Mouse (Mus musculus) cerebellum, postnatal 36 days (tissue): ENCODE measurements around the gene BC051142.

Source experiments
- DNase-seq, 2 experiments: peaks; one replicate each; pipeline ENCODE4 v3.0.0; 2021 to 2022; ENCODE audit warnings: mixed read lengths in 2 of 2

BC051142 gene

DNA sequence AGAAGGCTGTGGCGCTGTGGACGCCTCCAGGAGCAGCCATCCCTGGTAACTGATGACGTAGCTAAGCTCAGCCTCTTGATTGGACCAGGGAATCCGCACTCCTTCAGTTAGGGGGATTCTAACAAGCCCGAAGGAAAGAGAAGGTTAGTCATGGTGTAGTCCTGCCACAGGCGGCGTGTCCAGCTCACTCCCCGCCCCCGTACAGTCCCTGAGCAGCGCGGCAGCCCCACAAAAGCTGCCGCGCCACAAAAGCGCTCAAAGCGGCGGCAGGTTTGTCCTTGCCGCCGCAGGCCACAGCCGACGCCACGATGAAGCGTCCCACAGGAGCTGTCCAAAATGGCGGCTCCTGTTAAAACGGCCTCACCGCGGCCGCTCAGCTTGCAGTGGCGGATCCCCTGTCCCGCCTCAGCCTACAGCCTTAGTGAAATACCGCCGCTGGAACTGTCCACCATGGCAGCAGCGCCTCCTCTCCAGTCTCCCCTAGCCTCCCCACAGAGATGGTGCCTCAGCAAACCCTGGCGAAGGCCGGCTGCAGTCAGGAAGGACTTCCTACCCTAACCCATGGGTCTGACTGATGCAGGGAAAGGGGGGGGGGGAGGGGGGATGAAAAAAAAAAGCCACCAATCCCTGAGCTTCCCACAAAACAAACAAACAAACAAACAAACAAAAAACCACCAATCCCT lies at the start of gene BC051142:
Gene BC051142, plus strand, starts transcription at position 110 of the 683 bp plus-strand sequence.
- DNase-seq: peak; percentile 84 to 86

- DNase-seq: peak; percentile 61 to 77
These were observed 49.2 kb upstream of the BC051142 start for GRCm38 (mm10) chr17:34349429-34349828.

GRCm38 (mm10) chr17:34354539-34354938 lies 44.1 kb upstream of the BC051142 start, which contains the start of gene Btnl2:
Gene Btnl2, plus strand, starts transcription at chr17:34354822.
- DNase-seq: no peak

DNA sequence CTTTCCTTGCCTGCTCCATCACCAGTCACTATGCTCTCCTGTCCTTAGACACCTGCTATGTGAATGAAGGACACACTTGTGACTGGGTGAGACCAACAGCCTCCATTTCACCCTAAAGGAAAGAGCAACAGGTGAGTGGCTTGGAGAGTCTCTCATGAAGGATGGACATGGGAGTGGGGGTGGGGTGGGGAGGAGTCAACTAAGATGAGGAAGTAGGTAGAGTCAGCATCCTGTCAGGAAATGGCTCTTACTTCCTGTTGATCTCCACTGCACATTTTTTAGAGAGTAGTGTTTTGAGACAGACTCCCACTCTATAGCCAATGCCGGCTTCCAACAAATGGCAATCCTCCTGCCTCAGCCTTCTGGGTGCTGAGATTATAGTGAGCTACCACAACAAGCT lies 43.7 kb upstream of the BC051142 start:
- DNase-seq: no peak

DNA sequence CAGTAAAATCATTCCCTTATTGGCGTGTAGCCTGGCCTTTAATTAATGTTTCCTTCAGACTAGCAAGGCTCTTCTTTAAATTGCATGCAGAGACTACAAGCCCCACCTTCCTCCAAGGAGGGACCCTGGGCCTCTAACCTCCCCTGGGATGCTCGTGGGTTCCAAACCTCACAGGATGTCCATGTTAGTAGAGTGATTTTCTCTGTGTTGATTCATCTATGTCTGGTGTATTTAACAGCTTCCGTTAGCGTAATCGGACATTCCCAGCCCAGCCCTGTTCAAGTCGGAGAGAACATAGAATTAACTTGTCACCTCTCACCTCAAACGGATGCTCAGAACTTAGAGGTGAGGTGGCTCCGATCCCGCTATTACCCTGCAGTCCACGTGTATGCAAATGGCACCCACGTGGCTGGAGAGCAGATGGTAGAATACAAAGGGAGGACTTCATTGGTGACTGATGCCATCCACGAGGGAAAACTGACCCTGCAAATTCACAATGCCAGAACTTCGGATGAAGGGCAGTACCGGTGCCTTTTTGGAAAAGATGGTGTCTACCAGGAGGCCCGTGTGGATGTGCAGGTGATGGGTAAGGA lies 35.6 kb upstream of the BC051142 start:
- no peak for DNase-seq

GRCm38 (mm10) chr17:34363676-34364310 lies 34.8 kb upstream of the BC051142 start:
- DNase-seq: no peak

GRCm38 (mm10) chr17:34365031-34365430 lies 33.6 kb upstream of the BC051142 start:
- no peak for DNase-seq

GRCm38 (mm10) chr17:34370563-34370962 lies 28.1 kb upstream of the BC051142 start:
- no peak for DNase-seq

- no peak for DNase-seq
These were observed 25.4 kb upstream of the BC051142 start for GRCm38 (mm10) chr17:34373055-34373709.

GRCm38 (mm10) chr17:34376847-34377246 lies 21.8 kb upstream of the BC051142 start, which contains the start of gene Btnl1:
Gene Btnl1, plus strand, starts transcription at chr17:34377132.
- no peak for DNase-seq

DNA sequence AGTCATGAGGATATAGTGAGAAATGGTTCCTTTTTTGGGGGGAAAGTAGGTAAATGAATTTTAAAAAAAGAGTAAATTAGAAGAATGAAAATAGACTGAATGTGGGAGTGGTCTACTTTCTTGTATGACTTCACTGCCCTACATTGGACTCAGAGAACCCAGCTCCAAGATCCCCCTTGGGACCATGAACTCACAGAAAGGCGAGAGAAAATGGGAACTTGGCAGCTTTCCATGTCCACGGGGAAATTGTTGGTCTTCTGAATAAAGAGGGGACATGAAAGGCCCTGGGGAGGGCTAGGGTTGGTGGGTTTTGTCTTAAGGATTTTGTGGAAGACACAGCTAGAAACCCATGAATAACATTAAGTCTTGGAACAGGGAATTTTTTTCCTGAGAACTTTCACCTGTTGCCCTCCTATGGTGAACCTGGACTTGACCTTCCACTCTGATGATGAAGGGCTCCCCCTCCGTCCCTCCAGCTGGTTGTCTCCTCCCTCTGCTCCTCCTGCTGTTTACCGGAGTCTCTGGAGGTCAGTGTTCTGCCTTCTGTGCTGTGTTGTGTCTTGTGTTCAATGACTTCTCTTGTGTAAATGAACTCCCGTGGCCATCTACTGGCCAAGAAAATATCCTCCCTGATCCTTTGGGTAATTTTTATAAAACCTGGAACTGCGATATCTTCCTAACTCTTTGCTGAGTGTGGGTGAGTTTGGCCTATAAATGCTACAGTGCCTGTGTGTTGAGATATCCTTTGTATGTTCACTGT lies 21.0 kb upstream of the BC051142 start:
- DNase-seq: no peak

GRCm38 (mm10) chr17:34378716-34379115 lies 19.9 kb upstream of the BC051142 start:
- DNase-seq: no peak

GRCm38 (mm10) chr17:34379451-34379850 lies 19.2 kb upstream of the BC051142 start:
- DNase-seq: no peak

- DNase-seq: no peak
These were observed 16.7 kb upstream of the BC051142 start for GRCm38 (mm10) chr17:34381876-34382275.

GRCm38 (mm10) chr17:34383212-34383611 lies 15.4 kb upstream of the BC051142 start:
- no peak for DNase-seq

DNA sequence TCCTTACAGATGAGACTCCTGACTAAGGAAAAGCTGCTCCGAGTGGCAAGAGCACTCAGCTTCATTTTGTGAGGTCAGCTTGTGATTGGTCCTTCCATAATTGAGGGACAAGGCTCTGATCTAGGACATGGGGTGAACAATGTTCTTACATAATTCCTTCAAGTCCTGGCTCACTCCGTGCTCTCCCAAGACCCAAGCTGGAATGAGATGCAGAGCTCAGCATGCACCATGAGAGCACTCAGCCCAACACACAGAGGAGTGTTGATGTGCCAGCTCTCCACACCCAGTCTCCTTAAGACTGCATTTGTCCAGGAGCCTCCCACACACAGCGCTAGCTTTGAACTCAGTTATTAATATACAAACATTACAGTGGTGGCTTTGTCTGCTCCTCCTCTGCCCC lies 13.9 kb upstream of the BC051142 start:
- no peak for DNase-seq

- no peak for DNase-seq
These were observed 12.0 kb upstream of the BC051142 start for GRCm38 (mm10) chr17:34386656-34387055.

DNA sequence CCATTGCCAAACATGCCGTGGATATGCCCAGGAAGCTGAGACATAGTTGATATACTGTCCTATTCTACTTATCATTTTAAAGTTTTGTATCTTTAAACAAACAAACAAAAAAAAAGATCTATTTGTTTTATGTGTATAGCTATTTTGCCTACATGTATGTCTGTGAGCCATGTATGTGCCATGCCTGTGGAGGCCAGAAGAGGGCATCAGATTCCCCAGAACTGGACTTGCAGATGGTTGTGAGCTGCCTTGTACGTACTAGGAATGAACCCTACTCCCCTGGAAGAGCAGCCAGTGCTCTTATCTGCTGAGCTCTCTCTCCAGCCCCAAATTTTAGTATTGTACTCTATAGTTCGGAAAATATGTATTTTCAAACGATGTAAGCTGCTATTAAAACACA lies 10.1 kb upstream of the BC051142 start:
- peak; percentile 39 to 41 for DNase-seq

DNA sequence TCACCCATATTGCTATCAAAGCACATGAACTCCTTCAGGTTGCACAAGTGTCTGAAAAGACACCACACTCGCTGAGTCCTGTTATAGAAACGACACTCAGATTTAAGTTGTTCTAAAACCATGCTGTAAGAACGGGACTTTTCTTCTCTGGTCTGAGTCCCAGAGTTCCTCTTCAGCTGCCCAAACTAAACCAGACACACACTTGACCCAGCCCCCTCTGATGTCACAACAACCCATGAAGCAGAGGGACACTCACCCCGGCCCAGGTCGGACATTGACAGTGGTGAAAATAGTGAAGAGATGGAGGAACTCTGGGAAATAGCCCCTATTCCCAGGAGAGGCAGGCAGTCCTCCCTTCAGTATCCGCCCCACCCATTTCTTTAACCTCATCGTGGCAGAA lies 7.1 kb upstream of the BC051142 start:
- no peak for DNase-seq

DNA sequence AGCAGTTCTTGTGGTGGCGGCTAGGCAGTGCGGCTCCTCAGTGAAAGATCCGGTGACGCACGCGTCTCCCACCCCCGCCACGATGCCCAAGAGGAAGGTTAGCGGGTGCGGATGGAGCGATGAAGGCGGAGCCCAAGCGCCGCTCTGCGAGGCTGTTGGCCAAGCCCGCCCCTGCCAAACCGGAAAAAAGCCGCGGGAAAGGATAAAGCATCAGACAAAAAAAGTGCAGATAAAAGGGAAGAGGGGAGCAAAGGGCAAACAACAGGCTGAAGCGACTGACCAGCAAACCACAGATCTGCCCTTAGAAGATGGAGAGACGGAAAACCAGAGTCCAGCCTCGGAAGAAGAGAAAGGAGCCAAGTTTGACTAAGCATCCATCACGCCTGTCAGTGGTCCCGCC lies 6.3 kb upstream of the BC051142 start:
- peak in 1 of 2 experiments; percentile 19 for DNase-seq

GRCm38 (mm10) chr17:34397357-34397756 lies 1.3 kb upstream of the BC051142 start:
- DNase-seq: peak in 1 of 2 experiments; percentile 7

DNA sequence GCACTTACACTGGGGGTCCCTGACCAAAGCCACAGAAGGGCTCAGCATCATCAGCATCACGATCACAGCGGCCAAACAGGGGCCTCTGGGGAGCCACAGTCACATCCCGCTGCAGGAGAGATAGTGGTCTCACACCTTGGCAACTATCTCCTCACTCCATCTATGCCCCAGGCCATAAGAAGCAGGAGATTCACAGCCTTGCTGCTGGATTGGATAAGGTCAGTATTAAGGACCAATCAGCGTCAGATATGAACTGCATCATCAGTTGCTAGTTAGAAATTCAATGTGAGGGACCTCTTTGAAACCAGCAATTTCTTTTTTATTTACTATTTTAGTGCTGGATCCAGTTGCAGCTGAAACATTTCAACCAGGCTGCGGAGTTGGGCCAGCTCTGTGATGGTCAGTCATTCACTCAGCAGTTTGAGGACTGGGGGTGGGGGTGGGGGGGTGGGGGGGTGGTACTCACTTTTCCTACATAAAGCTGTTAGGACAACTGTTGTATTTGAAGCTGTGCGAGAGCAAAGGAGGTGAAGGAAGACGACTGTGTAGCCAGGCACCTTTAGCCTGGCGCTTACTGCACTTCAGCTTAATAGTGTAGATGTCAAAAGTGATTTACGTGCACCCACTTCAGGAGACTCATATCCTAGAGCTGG lies 436 bp upstream of the BC051142 start:
- DNase-seq: peak; percentile 12 to 68
